Mouse (Mus musculus): ENCODE data around the gene Tsc22d1.

Gene Tsc22d1

DNA sequence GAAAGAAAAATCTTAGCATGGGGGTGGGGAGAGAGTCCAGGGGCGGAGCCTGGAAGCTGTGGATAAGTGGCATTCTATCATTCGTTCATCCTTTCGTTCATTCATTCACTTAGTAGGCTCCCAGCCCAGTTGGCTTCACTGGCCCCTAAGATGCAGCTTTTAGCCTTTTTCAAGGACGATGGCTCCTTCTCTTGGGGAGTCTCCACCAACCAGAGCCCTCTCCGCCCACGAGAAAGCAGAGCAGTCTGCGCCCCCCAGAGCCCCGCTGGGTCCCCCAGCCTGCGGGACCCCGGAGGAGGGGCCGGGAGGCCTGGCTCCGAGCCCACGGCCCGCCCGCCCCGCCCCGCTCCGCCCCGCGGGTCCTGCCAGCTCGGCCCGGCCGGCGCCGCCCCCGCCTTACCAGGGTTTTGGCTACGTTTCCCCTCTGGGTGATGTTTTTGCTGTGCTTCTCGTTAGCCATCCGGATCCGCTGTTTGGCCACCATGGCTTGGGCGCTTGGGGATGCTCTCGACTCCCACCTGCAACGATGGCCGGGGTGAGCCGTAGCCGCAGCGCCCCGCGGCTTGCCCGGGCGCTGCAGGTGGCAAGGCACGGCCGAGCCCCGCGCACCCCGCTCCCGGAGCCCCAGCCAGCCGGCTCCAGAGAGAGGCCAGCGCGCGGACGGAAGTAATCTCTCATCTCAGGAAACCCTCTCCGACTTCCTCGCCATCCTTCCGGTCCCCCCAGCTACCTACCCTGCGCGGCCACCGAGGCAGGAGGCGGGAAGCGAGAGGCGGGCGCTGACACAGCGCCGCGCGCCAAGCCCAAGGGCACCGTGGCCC is 141.5 kb downstream of the Tsc22d1 start:
- in situ Hi-C loops (cut with MboI, MseI), result no loop called here

DNA sequence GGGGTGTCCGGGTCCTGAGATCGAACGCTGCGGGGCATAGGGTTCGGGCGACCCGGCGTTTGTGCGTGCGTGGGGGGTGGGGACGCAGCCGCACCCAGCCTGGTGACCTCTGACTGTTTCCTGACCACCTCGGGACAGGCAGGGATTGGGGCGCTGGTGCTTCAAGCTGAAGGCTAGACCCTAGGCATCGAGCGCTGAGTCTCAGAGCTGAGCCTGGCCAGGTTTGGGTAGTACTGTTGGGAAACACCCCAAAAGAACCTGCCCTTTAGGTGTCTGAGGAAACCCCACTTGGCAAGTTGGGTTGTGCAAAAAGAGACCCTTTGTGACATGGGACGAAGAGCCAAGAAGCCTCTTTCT is 142.1 kb downstream of the Tsc22d1 start, which contains the start of gene Serp2:
Gene Serp2, minus strand, starts transcription at position 38 of the 357 bp plus-strand sequence.
- in situ Hi-C loops (cut with MboI, MseI), result no loop called here

All from T-helper 2 cell (primary cell).